Mouse (Mus musculus) A20 (cell line): Measurements from ENCODE around the gene Galnt9.

Experiments used
- DNase-seq: peaks from one replicate; pipeline ENCODE4 v3.0.0-alpha.2; 2011; ENCODE audit warnings: low read depth, low spot score

The Galnt9 gene

GRCm38 (mm10) chr5:110535964-110536363, 8.2 kb upstream of the Galnt9 start:
- DNase-seq, result no peak

GRCm38 (mm10) chr5:110540947-110541346, 3.2 kb upstream of the Galnt9 start:
- no peak for DNase-seq

GRCm38 (mm10) chr5:110541456-110541855, 2.7 kb upstream of the Galnt9 start:
- DNase-seq, result no peak

GRCm38 (mm10) chr5:110544691-110545069, 525 bp downstream of the Galnt9 start:
- no peak for DNase-seq

GRCm38 (mm10) chr5:110545311-110545710, 1.2 kb downstream of the Galnt9 start:
- no peak for DNase-seq

GRCm38 (mm10) chr5:110546136-110546535, 2.0 kb downstream of the Galnt9 start:
- no peak for DNase-seq

- DNase-seq, result no peak
These were observed 2.7 kb downstream of the Galnt9 start for GRCm38 (mm10) chr5:110546726-110547406.

GRCm38 (mm10) chr5:110548446-110548845, 4.3 kb downstream of the Galnt9 start:
- DNase-seq, result no peak

GRCm38 (mm10) chr5:110550189-110550588, 6.0 kb downstream of the Galnt9 start:
- DNase-seq, result no peak

GRCm38 (mm10) chr5:110550841-110551240, 6.7 kb downstream of the Galnt9 start:
- no peak for DNase-seq

- DNase-seq, result no peak
These were observed 7.8 kb downstream of the Galnt9 start for GRCm38 (mm10) chr5:110552005-110552404.

GRCm38 (mm10) chr5:110553315-110553714, 9.2 kb downstream of the Galnt9 start:
- DNase-seq, result no peak

- DNase-seq, result no peak
These were observed 11.0 kb downstream of the Galnt9 start for GRCm38 (mm10) chr5:110555198-110555597.

GRCm38 (mm10) chr5:110558368-110558767, 14.2 kb downstream of the Galnt9 start:
- DNase-seq, result no peak

- DNase-seq, result no peak
These were observed 15.5 kb downstream of the Galnt9 start for GRCm38 (mm10) chr5:110559679-110560078.

GRCm38 (mm10) chr5:110562741-110563326, 18.7 kb downstream of the Galnt9 start:
- DNase-seq, result no peak

- no peak for DNase-seq
These were observed 21.0 kb downstream of the Galnt9 start for GRCm38 (mm10) chr5:110564986-110565644.

- DNase-seq, result no peak
These were observed 23.4 kb downstream of the Galnt9 start for GRCm38 (mm10) chr5:110567547-110567946.

GRCm38 (mm10) chr5:110574888-110575287, 30.7 kb downstream of the Galnt9 start:
- no peak for DNase-seq

- DNase-seq, result no peak
These were observed 35.1 kb downstream of the Galnt9 start for GRCm38 (mm10) chr5:110579296-110579695.

GRCm38 (mm10) chr5:110580569-110581239, 36.5 kb downstream of the Galnt9 start:
- no peak for DNase-seq
